Mouse (Mus musculus) E14TG2a.4 (cell line): ENCODE data around the gene Stxbp5.

Experiments
- CTCF ChIP-seq: conservative IDR thresholded peaks from 2 replicates; pipeline ENCODE4 v1.5.1; 2014; ENCODE audit warnings: low read length
- NANOG ChIP-seq: IDR thresholded peaks from 2 replicates; pipeline ENCODE4 v1.6.1; 2014; ENCODE audit warnings: borderline replicate concordance, low read length, mixed read lengths
- POU5F1 ChIP-seq: IDR thresholded peaks from 2 replicates; pipeline ENCODE4 v1.6.1; 2014; ENCODE audit warnings: low read length, borderline replicate concordance

DNA sequence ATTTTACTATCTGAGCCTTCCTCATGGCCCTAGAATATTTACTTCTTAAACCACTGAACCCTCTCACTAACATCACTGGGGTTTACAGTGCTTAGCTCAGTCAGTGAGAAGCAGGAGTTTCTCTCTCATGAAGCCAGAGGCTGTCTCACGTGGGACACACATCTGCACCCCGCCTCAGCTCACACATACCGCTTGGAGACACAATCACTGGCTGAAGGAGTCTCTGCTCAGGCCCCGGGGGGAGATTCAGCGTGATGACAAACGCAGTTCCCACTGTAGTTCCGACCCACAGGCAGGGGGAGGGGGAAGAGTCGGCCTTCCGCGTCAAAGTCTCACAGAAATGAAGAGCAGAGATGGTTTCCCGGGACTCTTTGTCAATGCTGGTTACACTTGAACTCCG, 130.6 kb downstream of the Stxbp5 start:
- TF ChIP-seq CTCF, result no peak
- TF ChIP-seq POU5F1, result no peak
- TF ChIP-seq NANOG, result no peak
